In the genomic region with DNA sequence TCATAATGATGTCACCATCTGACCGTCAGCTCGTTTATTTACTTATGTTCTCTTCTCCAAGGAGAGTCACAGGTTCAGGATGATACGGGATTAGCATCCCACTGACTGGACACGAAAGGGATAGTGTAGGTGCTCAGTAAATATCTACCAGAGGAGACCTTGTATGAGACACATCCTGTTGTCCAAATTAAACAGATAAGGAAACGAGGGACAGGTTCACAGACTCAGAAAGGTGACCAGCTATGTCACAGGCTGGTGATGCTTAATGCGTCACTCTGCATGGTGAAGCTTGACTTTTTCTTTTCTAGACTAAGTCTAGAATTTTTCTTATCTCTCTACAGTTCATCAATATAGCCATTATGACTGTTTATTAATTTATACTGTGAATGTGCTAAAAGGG, we compare ENCODE assay signal across 23 mouse cellular contexts.
"Had no signal": no experiment of that assay in that cellular context is flagged by ENCODE, and none has a peak within 500 bp of the region (broad histone marks: within the 10 kb centered on the region; RNA-seq: fewer than 3 reads in every experiment).

No protein-coding gene starts in this region.

- H3K9ac ChIP-seq: heart, embryonic 12.5 days; hindbrain, embryonic 12.5 days; hindbrain, embryonic 14.5 days; kidney, embryonic 15.5 days; limb, embryonic 12.5 days; liver, embryonic 13.5 days; liver, embryonic 15.5 days had no signal

- H3K4me1 ChIP-seq: heart, embryonic 10.5 days; heart, embryonic 12.5 days; hindbrain, embryonic 12.5 days; liver, embryonic 13.5 days; liver, embryonic 15.5 days had no signal

- H3K9me3 ChIP-seq: heart, embryonic 10.5 days; heart, embryonic 12.5 days; hindbrain, embryonic 10.5 days; hindbrain, embryonic 12.5 days; kidney, embryonic 15.5 days; limb, embryonic 10.5 days; limb, embryonic 12.5 days; liver, embryonic 13.5 days; liver, embryonic 15.5 days had no signal

- ATAC-seq: forebrain, embryonic 16.5 days; hindbrain, embryonic 16.5 days; inflammation-experienced regulatory T-cells, adult 6 months had no signal

- H3K36me3 ChIP-seq: heart, embryonic 10.5 days; heart, embryonic 12.5 days; hindbrain, embryonic 10.5 days; hindbrain, embryonic 12.5 days; kidney, embryonic 15.5 days; limb, embryonic 10.5 days; limb, embryonic 12.5 days; liver, embryonic 13.5 days; liver, embryonic 15.5 days had no signal

- DNase-seq: gastrocnemius, adult 2 months; gastrocnemius, postnatal 10 days; gastrocnemius, postnatal 25 days; heart, adult 2 months; heart, postnatal 10 days; heart, postnatal 4 days; kidney, adult 11 months; liver, embryonic 13.5 days had no signal

- H3K4me3 ChIP-seq: gastrocnemius, adult 2 months; heart, adult 2 months; heart, embryonic 10.5 days; heart, embryonic 12.5 days; hindbrain, embryonic 10.5 days; hindbrain, embryonic 12.5 days; kidney, embryonic 15.5 days; layer of hippocampus, adult 2 months; left cerebral cortex, adult 2 months; limb, embryonic 10.5 days; limb, embryonic 12.5 days; liver, embryonic 13.5 days; liver, embryonic 15.5 days had no signal

- H3K27me3 ChIP-seq: hindbrain, embryonic 12.5 days; kidney, embryonic 15.5 days; limb, embryonic 12.5 days; liver, embryonic 13.5 days; liver, embryonic 15.5 days had no signal

- H3K27ac ChIP-seq: gastrocnemius, adult 2 months; heart, adult 2 months; heart, embryonic 10.5 days; hindbrain, embryonic 10.5 days; hindbrain, embryonic 12.5 days; hindbrain, embryonic 14.5 days; kidney, embryonic 15.5 days; kidney, postnatal 0 days; layer of hippocampus, adult 2 months; left cerebral cortex, adult 2 months; limb, embryonic 10.5 days; limb, embryonic 12.5 days; liver, embryonic 13.5 days; liver, embryonic 15.5 days had no signal

- H3K4me2 ChIP-seq: heart, embryonic 12.5 days; hindbrain, embryonic 12.5 days; hindbrain, embryonic 14.5 days; kidney, embryonic 15.5 days; limb, embryonic 12.5 days; liver, embryonic 13.5 days; liver, embryonic 15.5 days had no signal
